Mouse (Mus musculus) cerebellum, adult 2 months (tissue): Measurements from ENCODE around the gene Pmpca.

Source experiments
- CTCF ChIP-seq: fragments of 200-500 bp; IDR thresholded peaks from 2 replicates; pipeline ENCODE4 v1.5.1; 2011; ENCODE audit warnings: low read depth, mild to moderate bottlenecking, control low read depth, low read length, moderate library complexity, borderline replicate concordance; ENCODE audit not compliant: insufficient read depth
- POLR2A ChIP-seq: fragments of 200-500 bp; IDR thresholded peaks from 2 replicates; pipeline ENCODE4 v1.6.1; 2011; ENCODE audit warnings: low read length, control low read depth, borderline replicate concordance; ENCODE audit not compliant: insufficient read depth

GRCm38 (mm10) chr2:26401023-26401422, 11.9 kb downstream of the Pmpca start:
- no peak for TF ChIP-seq POLR2A
- TF ChIP-seq CTCF: no peak
